Mouse (Mus musculus) thymus, adult 2 months (tissue): ENCODE results near the gene Gnb5. TPM values are rescaled to one million over a fixed set of nuclear protein-coding genes. Genes with fewer than 3 reads are reported as not detected.

Experiments
- DNase-seq: peaks from one replicate; pipeline ENCODE4 v3.0.0; 2021
- H3K27ac ChIP-seq: fragments of 200-500 bp; 2 replicates; pipeline ENCODE4 v1.5.1; 2012; ENCODE audit warnings: low read length, control low read depth; ENCODE audit not compliant: control insufficient read depth, insufficient read depth
- H3K27me3 ChIP-seq: fragments of 200-500 bp; 2 replicates; pipeline ENCODE4 v1.6.1; 2012; ENCODE audit warnings: mild to moderate bottlenecking, low read length, moderate library complexity, mixed read lengths; ENCODE audit not compliant: control insufficient read depth, insufficient read depth
- H3K36me3 ChIP-seq: fragments of 200-500 bp; 2 replicates; pipeline ENCODE4 v1.6.1; 2012; ENCODE audit warnings: mild to moderate bottlenecking, low read length, moderate library complexity; ENCODE audit not compliant: control insufficient read depth, insufficient read depth
- H3K4me1 ChIP-seq: fragments of 200-500 bp; replicated peaks from 2 replicates; pipeline ENCODE4 v1.6.1; 2012; ENCODE audit warnings: low read length; ENCODE audit not compliant: control insufficient read depth, insufficient read depth
- H3K4me3 ChIP-seq: fragments of 200-500 bp; 2 replicates; pipeline ENCODE4 v1.5.1; 2012; ENCODE audit warnings: mild to moderate bottlenecking, low read length, control low read depth, moderate library complexity; ENCODE audit not compliant: control insufficient read depth, insufficient read depth
- CTCF ChIP-seq: fragments of 200-500 bp; IDR thresholded peaks from 2 replicates; pipeline ENCODE4 v1.5.1; 2012; ENCODE audit warnings: mild to moderate bottlenecking, control low read depth, low read length, moderate library complexity, borderline replicate concordance; ENCODE audit not compliant: control insufficient read depth, poor library complexity, insufficient read depth; ENCODE audit errors: extremely low read depth
- POLR2A ChIP-seq: fragments of 200-500 bp; IDR thresholded peaks from 2 replicates; pipeline ENCODE4 v1.6.1; 2012; ENCODE audit warnings: mild to moderate bottlenecking, low read length, control low read depth, moderate library complexity; ENCODE audit not compliant: control insufficient read depth, poor library complexity, insufficient read depth; ENCODE audit errors: extremely low read depth
- WGBS: fragments of 180-500 bp; shearing (Covaris S2); methylation state at CpG from one replicate; pipeline ENCODE4 v1.1.7; 2018; 5-methylcytosine and 5-hydroxymethylcytosine counted together
- polyA plus RNA-seq: library from polyadenylated mRNA; depleted of rRNA; stranded (reverse); fragments of >200 nt; gene quantifications from 2 replicates; pipeline ENCODE4 v1.2.3, GENCODE M21; 2012

The Gnb5 gene
- polyA plus RNA-seq, 1 experiment = 7.3 TPM

GRCm38 (mm10) chr9:75282179-75282578, 23.9 kb upstream of the Gnb5 start:
- Histone ChIP-seq H3K4me3 (no peak overlapping the region), H3K36me3 (no peaks in the 10 kb centered on the region), H3K27me3 (no peaks in the 10 kb centered on the region), H3K27ac (no peak overlapping the region), H3K4me1 (no peaks in the 10 kb centered on the region)
- TF ChIP-seq CTCF (no peak), POLR2A (no peak)
- WGBS = 95% methylated on average over 2 of the region's 2 CpGs
- DNase-seq = no peak

GRCm38 (mm10) chr9:75282830-75283229, 23.3 kb upstream of the Gnb5 start:
- no peak overlapping the region for H3K4me3 ChIP-seq
- no peaks in the 10 kb centered on the region for H3K27me3 ChIP-seq
- peak; percentile 38 for DNase-seq
- no peaks in the 10 kb centered on the region for H3K4me1 ChIP-seq
- 19% methylated on average over 3 of the region's 3 CpGs for WGBS
- no peak overlapping the region for H3K27ac ChIP-seq
- no peak for TF ChIP-seq CTCF
- H3K36me3 ChIP-seq = no peaks in the 10 kb centered on the region

GRCm38 (mm10) chr9:75283636-75284035, 22.5 kb upstream of the Gnb5 start:
- H3K36me3 ChIP-seq = no peaks in the 10 kb centered on the region
- no peak overlapping the region for H3K27ac ChIP-seq
- DNase-seq = no peak
- H3K27me3 ChIP-seq = no peaks in the 10 kb centered on the region
- TF ChIP-seq CTCF (no peak), POLR2A (no peak)
- 96% methylated on average over 8 of the region's 8 CpGs for WGBS
- H3K4me1 ChIP-seq = no peaks in the 10 kb centered on the region
- no peak overlapping the region for H3K4me3 ChIP-seq

DNA sequence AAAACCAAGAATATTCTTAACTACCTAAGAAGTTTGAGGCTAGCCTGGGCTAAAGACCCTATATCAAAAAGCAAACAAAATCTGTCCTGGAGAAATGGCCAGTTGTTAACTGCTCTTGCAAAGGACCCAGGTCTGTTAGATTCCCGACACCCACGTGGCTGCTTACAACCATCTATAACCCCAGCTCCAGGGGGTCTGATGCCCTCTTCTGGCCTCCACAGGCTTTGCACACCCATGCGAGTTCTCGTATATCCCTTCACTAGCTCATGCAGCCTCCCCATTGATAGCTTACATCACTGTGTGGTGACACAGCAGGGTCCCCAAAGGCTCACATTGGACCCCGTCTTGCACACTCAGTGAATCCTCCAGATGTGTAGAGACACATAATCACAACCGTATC, 20.7 kb upstream of the Gnb5 start:
- no peaks in the 10 kb centered on the region for H3K36me3 ChIP-seq
- 94% methylated on average over 6 of the region's 6 CpGs for WGBS
- no peaks in the 10 kb centered on the region for H3K27me3 ChIP-seq
- H3K4me1 ChIP-seq = no peaks in the 10 kb centered on the region
- no peak overlapping the region for H3K27ac ChIP-seq
- TF ChIP-seq CTCF = no peak
- no peak for DNase-seq
- no peak overlapping the region for H3K4me3 ChIP-seq

DNA sequence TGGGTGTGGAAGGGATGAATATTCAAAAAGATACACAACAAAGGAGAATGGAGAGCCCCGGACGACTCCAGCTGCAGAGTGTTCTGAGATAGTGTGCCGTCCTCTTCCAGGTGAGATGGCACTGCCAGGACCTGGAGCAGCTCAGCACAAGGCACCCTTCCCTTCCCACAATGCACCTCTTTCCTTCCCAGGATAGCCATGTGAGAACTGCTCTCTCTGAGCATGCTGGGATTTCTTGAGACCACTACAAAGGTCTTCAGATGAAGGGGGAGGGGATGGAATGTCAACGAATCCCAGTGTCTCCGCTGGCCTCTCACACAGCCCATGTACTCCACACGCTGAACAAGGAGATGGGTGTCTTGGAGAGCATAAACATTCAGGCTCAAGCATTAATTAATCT, 18.5 kb upstream of the Gnb5 start:
- no peak for TF ChIP-seq POLR2A
- no peak for TF ChIP-seq CTCF
- Histone ChIP-seq H3K4me3 (no peak overlapping the region), H3K27me3 (no peaks in the 10 kb centered on the region), H3K27ac (no peak overlapping the region), H3K4me1 (no peaks in the 10 kb centered on the region), H3K36me3 (no peaks in the 10 kb centered on the region)
- WGBS = 90% methylated on average over 6 of the region's 6 CpGs
- DNase-seq = no peak

DNA sequence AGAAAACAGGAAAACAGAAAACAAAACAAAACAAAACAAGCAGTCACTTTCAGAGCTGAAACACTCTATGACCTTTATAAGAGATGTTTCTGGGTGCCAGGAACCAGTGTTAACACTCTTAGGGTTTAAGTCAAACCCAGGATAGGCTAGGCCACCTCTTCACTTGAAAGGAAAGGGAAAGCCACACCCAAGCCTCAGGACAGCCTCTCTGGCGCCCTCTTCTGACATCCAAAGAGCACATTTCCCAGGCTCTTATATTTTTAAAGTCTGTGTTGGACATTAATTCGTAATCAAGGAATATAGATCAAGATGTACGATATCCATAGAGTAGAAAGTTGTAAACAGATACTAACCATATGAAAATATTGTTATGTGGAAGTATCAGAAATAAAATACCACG, 16.5 kb upstream of the Gnb5 start:
- H3K36me3 ChIP-seq = no peaks in the 10 kb centered on the region
- no peak overlapping the region for H3K27ac ChIP-seq
- TF ChIP-seq POLR2A = no peak
- TF ChIP-seq CTCF = no peak
- H3K4me1 ChIP-seq = no peaks in the 10 kb centered on the region
- peak; percentile 11 for DNase-seq
- WGBS = 54% methylated on average over 4 of the region's 4 CpGs
- no peaks in the 10 kb centered on the region for H3K27me3 ChIP-seq
- no peak overlapping the region for H3K4me3 ChIP-seq

- peak; percentile 40 for DNase-seq
- Histone ChIP-seq H3K27me3 (no peaks in the 10 kb centered on the region), H3K27ac (no peak overlapping the region), H3K4me3 (no peak overlapping the region), H3K4me1 (peaks cover 5% of the 10 kb centered on the region; the same call in 1 of the 2 replicates), H3K36me3 (no peaks in the 10 kb centered on the region)
- WGBS = 79% methylated on average over 2 of the region's 2 CpGs
- no peak for TF ChIP-seq CTCF
- no peak for TF ChIP-seq POLR2A
These were observed 6.7 kb upstream of the Gnb5 start for GRCm38 (mm10) chr9:75299342-75299741.
